Mouse (Mus musculus) cerebellum, postnatal 10 days (tissue): Measurements from ENCODE around the gene Itpk1.

Experiments used
- DNase-seq, 2 experiments: peaks; one replicate each; pipeline ENCODE4 v3.0.0; 2021; ENCODE audit warnings: mixed read lengths in 2 of 2

Gene Itpk1

GRCm38 (mm10) chr12:102689773-102690563 lies 14.8 kb downstream of the Itpk1 start:
- DNase-seq: no peak

- no peak for DNase-seq
Observed at GRCm38 (mm10) chr12:102686321-102686720, 18.4 kb downstream of the Itpk1 start.

DNA sequence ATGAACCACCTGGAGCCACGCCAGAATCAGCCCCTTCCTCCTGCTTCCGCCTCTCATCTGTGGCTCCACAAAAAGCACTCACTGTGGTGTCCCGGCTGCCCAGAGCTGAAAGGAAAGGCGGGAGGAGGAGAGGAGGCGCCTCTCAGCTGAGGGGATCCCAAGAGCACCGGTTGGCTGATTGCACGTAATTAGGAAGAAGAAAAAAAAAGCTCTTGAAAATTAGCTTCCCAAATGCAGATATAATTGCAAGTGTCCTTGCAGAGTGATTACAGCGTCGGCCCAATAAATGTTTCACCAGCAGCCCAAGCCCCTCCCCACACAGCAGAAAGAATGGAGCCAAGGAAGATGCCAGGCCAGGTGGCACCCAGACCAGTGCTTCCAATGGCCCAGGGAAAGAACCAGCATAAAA lies 19.2 kb downstream of the Itpk1 start:
- DNase-seq: peak in 1 of 2 experiments; percentile 42

- no peak for DNase-seq
Observed at GRCm38 (mm10) chr12:102684720-102685386, 19.9 kb downstream of the Itpk1 start.

- peak in 1 of 2 experiments; percentile 53 for DNase-seq
Observed at GRCm38 (mm10) chr12:102683979-102684378, 20.8 kb downstream of the Itpk1 start.

DNA sequence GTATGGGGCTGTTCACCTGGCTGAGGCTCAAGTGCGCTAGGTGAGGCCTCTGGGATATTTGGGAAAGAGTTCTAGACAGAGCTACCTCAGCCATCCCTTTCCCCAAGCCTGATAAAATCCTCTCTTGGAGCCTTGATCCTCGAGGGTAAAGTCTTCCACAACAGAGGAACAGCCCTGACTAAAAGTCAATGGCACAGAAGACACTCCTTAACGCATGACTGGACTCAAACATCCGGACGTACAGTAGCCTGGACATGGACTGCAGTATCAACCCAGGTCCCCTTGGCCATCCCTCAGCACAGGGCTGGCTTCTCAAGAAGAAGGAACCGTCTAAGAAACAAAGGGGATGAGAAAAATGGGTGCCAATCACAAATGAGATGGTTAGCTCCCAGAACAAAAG lies 21.3 kb downstream of the Itpk1 start:
- DNase-seq: no peak

- DNase-seq: peak; percentile 69 to 76
Observed at GRCm38 (mm10) chr12:102682722-102683299, 21.9 kb downstream of the Itpk1 start.

DNA sequence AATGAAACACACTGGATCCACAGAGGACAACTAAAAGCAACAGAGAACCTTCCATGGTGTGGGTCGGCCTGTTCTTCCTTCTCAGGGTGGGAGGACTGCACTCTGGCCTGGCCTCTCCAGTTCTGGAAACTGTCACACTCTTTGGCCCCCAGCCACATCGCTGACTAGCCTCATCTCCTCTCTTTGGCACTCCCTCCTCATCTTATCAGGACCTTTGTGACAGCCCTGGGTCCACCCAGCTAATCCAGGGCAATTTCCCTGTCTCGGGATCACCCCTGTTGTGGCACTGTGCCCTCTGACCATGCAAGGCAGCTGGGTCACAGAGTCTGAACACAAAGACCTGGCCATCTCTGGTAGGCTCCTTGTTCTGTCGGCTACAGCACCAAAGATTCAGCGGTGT lies 22.6 kb downstream of the Itpk1 start:
- peak; percentile 57 to 59 for DNase-seq

DNA sequence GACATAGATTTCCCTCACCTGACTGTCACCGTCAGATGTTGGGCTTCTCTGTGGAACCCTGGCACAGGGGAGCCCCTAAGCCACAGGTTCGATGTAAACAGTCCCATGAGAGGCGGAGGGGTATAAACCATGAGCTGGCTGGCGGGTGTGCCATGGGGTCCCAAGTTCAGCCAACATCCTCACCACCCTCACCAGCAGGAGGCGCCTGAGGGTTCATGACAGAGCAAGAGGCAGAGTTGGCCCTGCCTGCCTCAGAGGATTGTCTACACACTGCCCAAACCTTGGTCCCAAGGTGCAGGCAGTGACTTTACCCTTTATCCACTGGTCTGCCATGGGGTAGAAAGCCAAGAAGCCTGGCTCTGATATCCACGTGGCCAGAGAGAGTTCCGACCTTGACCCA lies 23.1 kb downstream of the Itpk1 start:
- DNase-seq: peak in 1 of 2 experiments; percentile 53

DNA sequence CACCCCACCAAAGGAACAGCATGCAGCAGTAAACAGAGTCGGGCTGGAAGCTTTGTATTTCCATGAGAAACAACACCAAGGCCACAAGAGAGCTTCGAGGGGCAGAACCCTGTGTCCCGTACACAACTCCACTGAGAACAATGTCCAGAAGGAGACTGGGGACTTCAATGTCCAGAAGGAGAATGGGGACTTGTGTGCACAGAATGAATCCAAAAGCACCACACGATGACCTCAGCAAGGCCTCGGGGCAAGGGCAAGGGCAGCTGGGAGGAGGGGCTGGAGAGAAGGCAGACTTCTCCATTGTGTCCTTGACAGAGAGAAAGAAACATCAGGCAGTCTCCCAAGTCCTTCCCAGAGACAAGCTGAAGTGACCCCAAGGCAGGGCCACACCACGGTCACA lies 25.9 kb downstream of the Itpk1 start:
- no peak for DNase-seq

GRCm38 (mm10) chr12:102677089-102677488 lies 27.6 kb downstream of the Itpk1 start:
- DNase-seq: no peak

- DNase-seq: no peak
Observed at GRCm38 (mm10) chr12:102674556-102674955, 30.2 kb downstream of the Itpk1 start.

DNA sequence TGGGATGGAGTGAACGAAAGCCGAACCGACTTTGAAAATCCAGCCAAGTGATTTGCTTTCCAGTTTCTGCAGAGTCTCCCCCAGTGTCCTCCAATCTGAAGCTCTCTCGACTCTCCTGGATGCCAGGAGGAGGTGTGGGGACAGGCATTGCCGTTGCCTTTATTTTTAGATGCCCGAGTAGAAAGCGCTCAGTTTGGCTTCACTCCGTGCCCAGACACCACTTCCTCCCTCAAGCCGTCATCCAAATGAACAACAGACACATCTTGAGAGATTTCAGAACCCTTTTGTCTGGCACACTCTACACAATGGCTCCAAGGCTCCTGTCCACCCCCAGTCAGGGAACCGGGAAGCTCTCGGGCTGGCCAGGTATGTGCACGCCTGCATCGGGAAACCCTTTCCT lies 30.6 kb downstream of the Itpk1 start:
- no peak for DNase-seq

- no peak for DNase-seq
Observed at GRCm38 (mm10) chr12:102672857-102673839, 31.6 kb downstream of the Itpk1 start.

GRCm38 (mm10) chr12:102672176-102672575 lies 32.6 kb downstream of the Itpk1 start:
- DNase-seq: no peak

DNA sequence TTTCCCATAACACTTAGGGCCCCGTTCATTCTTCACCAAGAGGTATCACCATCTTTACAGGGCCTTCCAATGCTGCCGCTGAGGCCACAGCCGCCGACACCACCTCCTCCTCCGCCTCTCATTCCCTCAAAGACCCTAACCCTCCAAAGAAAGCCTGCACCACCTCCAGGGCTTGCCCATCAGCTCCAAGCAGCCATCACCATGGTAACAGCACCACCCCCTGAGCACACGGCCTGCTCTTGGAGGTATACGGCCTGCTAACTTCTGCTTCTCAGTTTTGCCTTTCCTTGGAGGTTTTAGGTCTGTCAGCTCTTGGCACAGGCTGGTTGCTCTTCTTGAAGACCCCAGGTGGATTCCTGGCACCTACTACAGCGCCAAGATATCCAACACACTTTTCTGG lies 33.9 kb downstream of the Itpk1 start:
- no peak for DNase-seq

- no peak for DNase-seq
Observed at GRCm38 (mm10) chr12:102665465-102666202, 39.1 kb downstream of the Itpk1 start.

GRCm38 (mm10) chr12:102664052-102664448 lies 40.7 kb downstream of the Itpk1 start:
- DNase-seq: no peak

- no peak for DNase-seq
Observed at GRCm38 (mm10) chr12:102663349-102664051, 41.2 kb downstream of the Itpk1 start.

DNA sequence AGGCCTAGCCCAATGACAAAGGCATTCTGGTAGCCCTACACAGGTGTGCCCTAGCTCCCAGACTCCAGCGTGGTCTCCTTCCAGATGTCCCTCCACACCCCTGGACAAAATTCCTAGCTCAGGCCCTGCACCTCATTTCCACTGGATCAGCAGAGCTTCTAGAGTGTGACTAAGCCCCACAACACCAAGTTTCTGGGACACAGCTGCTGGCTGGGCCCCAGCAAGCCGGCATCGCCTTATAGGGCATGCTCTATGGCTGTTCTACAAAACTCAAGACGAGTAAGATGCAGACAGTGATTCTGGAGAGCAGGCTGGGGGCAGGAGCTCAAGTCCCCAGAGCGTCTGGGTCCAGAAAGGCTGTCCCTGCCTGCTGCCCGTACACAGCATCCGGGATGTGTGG lies 43.0 kb downstream of the Itpk1 start:
- no peak for DNase-seq
